Mouse (Mus musculus): ENCODE results near the gene Slc27a1.

Slc27a1 gene

GRCm38 (mm10) chr8:71554001-71554400, 14.7 kb upstream of the Slc27a1 start:
- in situ Hi-C loops (cut with MboI; ENCODE audit: unreplicated experiment in 2 of 2): loop anchor here in 1 of 2 experiments (10.0 kb wide), 1 partner anchor 181 kb away; no protein-coding TSS in a partner anchor

GRCm38 (mm10) chr8:71554644-71555043, 14.0 kb upstream of the Slc27a1 start:
- in situ Hi-C loops (cut with MboI; ENCODE audit: unreplicated experiment in 2 of 2): loop anchor here in 1 of 2 experiments (10.0 kb wide), 1 partner anchor 180 kb away; no protein-coding TSS in a partner anchor

GRCm38 (mm10) chr8:71558071-71558957, 10.4 kb upstream of the Slc27a1 start, which contains the start of gene Tmem221:
Gene Tmem221, minus strand, starts transcription at chr8:71558871.
- in situ Hi-C loops (cut with MboI; ENCODE audit: unreplicated experiment in 2 of 2): loop anchor here in 1 of 2 experiments (10.0 kb wide), 1 partner anchor 176 kb away; no protein-coding TSS in a partner anchor

GRCm38 (mm10) chr8:71558958-71559690, 9.6 kb upstream of the Slc27a1 start:
- in situ Hi-C loops (cut with MboI; ENCODE audit: unreplicated experiment in 2 of 2): loop anchor here in 1 of 2 experiments (10.0 kb wide), 1 partner anchor 176 kb away; no protein-coding TSS in a partner anchor

GRCm38 (mm10) chr8:71560071-71560470, 8.6 kb upstream of the Slc27a1 start:
- in situ Hi-C loops (cut with MboI; ENCODE audit: unreplicated experiment in 2 of 2): loop anchor here (5.0 kb wide), 3 partner anchors 37 to 102 kb away; partner anchors contain the start of gene Fam129c (in 2 of the 2)

- in situ Hi-C loops (cut with MboI; ENCODE audit: unreplicated experiment in 2 of 2): loop anchor here (5.0 kb wide), 3 partner anchors 37 to 102 kb away; partner anchors contain the start of gene Fam129c (in 2 of the 2)
Measured at GRCm38 (mm10) chr8:71560765-71561164, 7.9 kb upstream of the Slc27a1 start.

- in situ Hi-C loops (cut with MboI; ENCODE audit: unreplicated experiment in 2 of 2): loop anchor here (5.0 kb wide), 3 partner anchors 36 to 101 kb away; partner anchors contain the start of gene Fam129c (in 2 of the 2)
Measured at GRCm38 (mm10) chr8:71561401-71561800, 7.3 kb upstream of the Slc27a1 start.

- in situ Hi-C loops (cut with MboI; ENCODE audit: unreplicated experiment in 2 of 2): loop anchor here (5.0 kb wide), 3 partner anchors 35 to 100 kb away; partner anchors contain the start of gene Fam129c (in 2 of the 2)
Measured at GRCm38 (mm10) chr8:71562751-71563150, 5.9 kb upstream of the Slc27a1 start.

GRCm38 (mm10) chr8:71563992-71564391, 4.7 kb upstream of the Slc27a1 start:
- in situ Hi-C loops (cut with MboI; ENCODE audit: unreplicated experiment in 2 of 2): loop anchor here (5.0 kb wide), 3 partner anchors 33 to 98 kb away; partner anchors contain the start of gene Fam129c (in 2 of the 2)

- in situ Hi-C loops (cut with MboI; ENCODE audit: unreplicated experiment in 2 of 2): no loop called here
Measured at GRCm38 (mm10) chr8:71566501-71566900, 2.2 kb upstream of the Slc27a1 start, which contains the start of gene Nxnl1. Gene Nxnl1, minus strand, starts transcription at chr8:71566601.

- in situ Hi-C loops (cut with MboI; ENCODE audit: unreplicated experiment in 2 of 2): no loop called here
Measured at GRCm38 (mm10) chr8:71567587-71567986, 1.1 kb upstream of the Slc27a1 start.

GRCm38 (mm10) chr8:71568941-71569340, 259 bp downstream of the Slc27a1 start:
- in situ Hi-C loops (cut with MboI; ENCODE audit: unreplicated experiment in 2 of 2): no loop called here

GRCm38 (mm10) chr8:71569366-71570290, 946 bp downstream of the Slc27a1 start:
- in situ Hi-C loops (cut with MboI; ENCODE audit: unreplicated experiment in 2 of 2): no loop called here

GRCm38 (mm10) chr8:71570291-71570954, 1.7 kb downstream of the Slc27a1 start:
- in situ Hi-C loops (cut with MboI; ENCODE audit: unreplicated experiment in 2 of 2): no loop called here

- in situ Hi-C loops (cut with MboI; ENCODE audit: unreplicated experiment in 2 of 2): no loop called here
Measured at GRCm38 (mm10) chr8:71572077-71572476, 3.4 kb downstream of the Slc27a1 start.

- in situ Hi-C loops (cut with MboI; ENCODE audit: unreplicated experiment in 2 of 2): no loop called here
Measured at GRCm38 (mm10) chr8:71572847-71573633, 4.4 kb downstream of the Slc27a1 start.

GRCm38 (mm10) chr8:71574426-71574825, 5.7 kb downstream of the Slc27a1 start:
- in situ Hi-C loops (cut with MboI; ENCODE audit: unreplicated experiment in 2 of 2): no loop called here

- in situ Hi-C loops (cut with MboI; ENCODE audit: unreplicated experiment in 2 of 2): no loop called here
Measured at GRCm38 (mm10) chr8:71575020-71575419, 6.3 kb downstream of the Slc27a1 start.
